Mouse (Mus musculus) spleen, postnatal 0 days (tissue): ENCODE measurements around the gene Fcamr. TPM values are rescaled to one million over a fixed set of nuclear protein-coding genes. Genes with fewer than 3 reads are reported as not detected.

Experiments
- polyA plus RNA-seq: library from polyadenylated mRNA; unstranded; fragments of >200 nt; fragmentation: Nextera tagmentation; extraction: Ambion mirVana; gene quantifications from 2 replicates; pipeline ENCODE4 v1.2.1, GENCODE M21; 2015

Fcamr gene
- polyA plus RNA-seq, result not detected in 2 replicates

DNA sequence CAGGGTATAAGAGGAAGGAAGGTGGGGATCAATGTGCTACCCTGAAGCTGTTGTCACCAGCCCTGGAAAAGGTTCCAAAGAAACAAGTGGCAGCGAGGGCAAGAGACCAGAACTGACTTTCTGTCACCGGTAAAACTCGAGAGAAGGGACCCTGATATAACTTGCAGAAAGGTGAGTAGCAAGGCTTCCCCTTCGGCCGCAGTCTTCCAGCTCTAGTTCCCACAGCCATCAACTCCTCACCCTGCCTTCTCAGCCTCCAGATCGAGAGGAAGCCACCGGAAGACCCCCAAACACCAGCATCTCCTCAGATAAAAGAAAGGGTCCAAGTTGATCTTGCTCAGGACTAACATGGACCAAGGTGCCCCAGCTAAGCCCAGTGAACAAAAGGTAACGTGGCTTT lies at the start of gene Fcamr:
Fcamr (plus strand) TSS at position 301 of the 400 bp plus-strand sequence.

DNA sequence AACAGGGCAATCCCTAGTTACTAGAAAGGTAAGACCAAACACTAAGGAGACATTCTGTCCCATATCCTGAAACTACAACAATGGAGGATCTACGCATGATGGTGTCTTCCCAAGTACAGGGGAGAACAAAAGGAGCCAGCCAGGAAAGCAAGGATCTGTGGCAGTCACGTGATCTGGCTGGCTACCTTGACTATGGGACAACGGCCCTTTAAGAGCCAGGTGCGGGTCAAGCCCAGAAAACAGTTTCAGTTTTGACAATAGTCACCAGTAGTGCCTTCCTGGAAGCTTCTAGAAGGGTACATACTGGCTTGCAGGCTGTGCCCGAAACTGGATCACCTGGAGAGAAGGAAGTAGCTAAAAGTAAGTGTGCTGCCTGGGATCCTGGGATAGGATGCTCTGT lies 25.7 kb downstream of the Fcamr start, which contains the start of gene Pigr:
Pigr (plus strand) TSS at position 237 of the 400 bp plus-strand sequence.

Other genes starting within 250 kb of the Fcamr start
- not detected in 2 replicates for gene Zp3r, start 171.3 kb upstream of the Fcamr start, polyA plus RNA-seq
- gene C4bp, start 139.3 kb upstream of the Fcamr start, polyA plus RNA-seq, result 0.08 and 0.23 TPM in 2 replicates
- gene Gm29427, start 85.1 kb upstream of the Fcamr start, polyA plus RNA-seq, result not detected in 2 replicates
- 29.8 and 33.8 TPM in 2 replicates for gene Yod1, start 83.6 kb upstream of the Fcamr start, polyA plus RNA-seq
- gene Pfkfb2, start 71.6 kb upstream of the Fcamr start, polyA plus RNA-seq, result 4.0 and 4.6 TPM in 2 replicates
- 2.8 and 3.0 TPM in 2 replicates for gene AA986860, start 68.9 kb upstream of the Fcamr start, polyA plus RNA-seq
- gene Pigr, start 25.8 kb downstream of the Fcamr start, polyA plus RNA-seq, result 0.04 TPM in 1 of 2 replicates, not detected in the other
- gene Fcmr, start 64.8 kb downstream of the Fcamr start, polyA plus RNA-seq, result 3.4 and 3.6 TPM in 2 replicates
- not detected in 2 replicates for gene Il24, start 86.6 kb downstream of the Fcamr start, polyA plus RNA-seq
- gene Il20, start 110.5 kb downstream of the Fcamr start, polyA plus RNA-seq, result not detected in 2 replicates
- gene Il19, start 139.2 kb downstream of the Fcamr start, polyA plus RNA-seq, result not detected in 2 replicates
- gene Il10, start 218.9 kb downstream of the Fcamr start, polyA plus RNA-seq, result not detected in 2 replicates